Mouse (Mus musculus) limb, embryonic 15.5 days (tissue): ENCODE measurements at regions not wholly inside any gene's neighbourhood (a gene's known extent, or its start where the extent isn't known, plus 50 kb on each side); places are given as distances from the start of the nearest gene placed in this dataset.

Source experiments
- ATAC-seq: fragments of 200-750 bp; cut with Nextera tagmentation; 2 replicates; pipeline ENCODE4 v1.8.0; 2017; ENCODE audit warnings: low read depth, moderate TSS enrichment; ENCODE audit not compliant: insufficient number of reproducible peaks, low FRiP score, low TSS enrichment
- H3K27ac ChIP-seq: fragments of 300-500 bp; sonication (generic); 2 replicates; pipeline ENCODE4 v1.5.1; 2015; ENCODE audit warnings: moderate library complexity, mild to moderate bottlenecking, inconsistent platforms
- H3K27me3 ChIP-seq: fragments of 300-500 bp; sonication (generic); 2 replicates; pipeline ENCODE4 v1.6.1; 2015; ENCODE audit warnings: inconsistent platforms
- H3K36me3 ChIP-seq: fragments of 300-500 bp; sonication (generic); 2 replicates; pipeline ENCODE4 v1.6.1; 2015; ENCODE audit warnings: inconsistent platforms
- H3K4me1 ChIP-seq: fragments of 300-500 bp; sonication (generic); 2 replicates; pipeline ENCODE4 v1.6.1; 2015; ENCODE audit warnings: inconsistent platforms
- H3K4me2 ChIP-seq: fragments of 300-500 bp; sonication (generic); 2 replicates; pipeline ENCODE4 v1.6.1; 2015; ENCODE audit warnings: mild to moderate bottlenecking, inconsistent platforms
- H3K4me3 ChIP-seq: fragments of 300-500 bp; sonication (generic); 2 replicates; pipeline ENCODE4 v1.5.1; 2015; ENCODE audit warnings: mild to moderate bottlenecking, inconsistent platforms
- H3K9ac ChIP-seq: fragments of 300-500 bp; sonication (generic); 2 replicates; pipeline ENCODE4 v1.6.1; 2015; ENCODE audit warnings: inconsistent platforms
- H3K9me3 ChIP-seq: fragments of 300-500 bp; sonication (generic); 2 replicates; pipeline ENCODE4 v1.6.1; 2016; ENCODE audit warnings: inconsistent platforms
- WGBS: fragments of 180-500 bp; shearing (Covaris S2); methylation state at CpG from one replicate; pipeline ENCODE4 v1.1.7; 2015; 5-methylcytosine and 5-hydroxymethylcytosine counted together

DNA sequence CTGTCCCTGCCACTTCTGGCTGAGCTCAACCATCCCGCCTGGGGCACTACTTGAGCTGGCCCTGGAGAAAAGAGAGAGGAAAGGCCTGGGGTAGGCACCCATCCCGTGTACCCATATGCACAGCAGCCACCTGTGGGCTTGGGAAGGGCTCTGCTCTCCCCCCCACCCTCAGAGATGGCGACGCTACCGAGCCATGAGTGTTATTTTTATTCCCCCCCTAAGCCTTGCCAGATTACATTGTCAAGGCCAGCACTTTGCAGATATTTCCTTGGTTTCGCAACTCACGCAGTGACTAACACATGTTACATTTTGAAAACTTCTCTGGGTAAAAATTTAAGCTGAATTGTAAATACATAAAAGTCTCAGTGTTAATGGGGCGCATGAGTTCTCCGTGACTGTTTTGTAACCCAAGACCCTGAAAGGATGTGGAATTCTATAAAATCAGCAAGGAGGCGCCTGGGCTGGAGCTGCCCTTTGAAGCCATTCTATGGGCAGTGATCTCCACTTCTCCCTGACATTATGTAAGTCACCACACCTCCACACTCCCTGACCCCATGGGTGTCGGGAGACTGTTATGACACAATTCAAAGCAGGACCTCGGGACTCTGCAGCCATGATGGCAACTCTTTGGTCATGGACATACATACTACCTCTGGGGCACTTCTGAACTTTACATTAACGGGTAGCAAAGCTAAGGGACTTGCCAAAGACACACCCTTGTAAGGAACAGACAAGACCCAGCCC is 75.4 kb upstream of the Dio3 start:
- no peak overlapping the region for H3K4me3 ChIP-seq
- H3K36me3 ChIP-seq = no peaks in the 10 kb centered on the region
- no peaks in the 10 kb centered on the region for H3K9me3 ChIP-seq
- 29% methylated on average over 13 of the region's 13 CpGs for WGBS
- ATAC-seq = no peak
- H3K27me3 ChIP-seq = peaks cover 42% of the 10 kb centered on the region; the same call in 1 of the 2 replicates
- peaks cover 23% of the 10 kb centered on the region for H3K4me1 ChIP-seq
- no peak overlapping the region for H3K9ac ChIP-seq
- H3K27ac ChIP-seq = no peak overlapping the region
- no peak overlapping the region for H3K4me2 ChIP-seq

DNA sequence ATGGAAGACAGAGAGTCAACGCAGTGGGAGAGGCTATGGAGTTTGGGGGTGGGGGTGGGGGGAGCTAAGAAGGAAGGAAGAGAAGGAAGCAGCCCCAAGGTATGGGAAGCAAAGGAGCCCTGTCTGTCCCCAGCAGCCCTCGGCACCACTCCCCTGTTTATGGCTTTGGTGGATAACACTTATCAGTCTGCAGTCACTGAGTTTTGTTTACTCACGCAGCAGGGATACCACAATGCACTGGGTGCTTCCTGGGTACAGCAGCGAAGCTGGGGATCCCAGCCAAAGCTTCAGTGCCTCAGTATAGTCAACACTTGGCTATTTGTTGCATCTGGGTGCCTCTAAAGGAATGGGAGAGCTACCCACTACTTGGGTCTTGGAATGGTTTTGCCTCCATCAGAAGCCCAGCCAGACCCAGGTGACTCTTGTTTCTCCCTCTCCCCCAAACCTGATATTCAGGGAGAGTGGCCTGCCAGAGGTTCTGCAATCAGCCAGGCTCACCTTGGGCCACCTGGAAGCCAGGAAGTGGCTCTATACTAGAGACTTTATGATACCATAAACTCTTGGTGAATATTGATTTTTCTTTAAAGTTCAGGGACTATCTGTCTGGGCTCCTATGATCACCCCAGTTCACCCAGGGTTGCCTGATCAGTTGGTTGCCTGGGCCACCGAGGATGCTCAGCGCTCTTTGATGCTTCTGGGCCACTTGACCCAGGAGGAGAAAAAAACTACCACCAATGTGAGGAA is 74.5 kb upstream of the Dio3 start:
- Histone ChIP-seq H3K36me3 (no peaks in the 10 kb centered on the region), H3K4me1 (peaks cover 23% of the 10 kb centered on the region), H3K9ac (no peak overlapping the region), H3K4me3 (no peak overlapping the region), H3K9me3 (no peaks in the 10 kb centered on the region), H3K27ac (no peak overlapping the region), H3K27me3 (peaks cover 46% of the 10 kb centered on the region; the same call in 1 of the 2 replicates), H3K4me2 (no peak overlapping the region)
- ATAC-seq = no peak
- 49% methylated on average over 6 of the region's 6 CpGs for WGBS

DNA sequence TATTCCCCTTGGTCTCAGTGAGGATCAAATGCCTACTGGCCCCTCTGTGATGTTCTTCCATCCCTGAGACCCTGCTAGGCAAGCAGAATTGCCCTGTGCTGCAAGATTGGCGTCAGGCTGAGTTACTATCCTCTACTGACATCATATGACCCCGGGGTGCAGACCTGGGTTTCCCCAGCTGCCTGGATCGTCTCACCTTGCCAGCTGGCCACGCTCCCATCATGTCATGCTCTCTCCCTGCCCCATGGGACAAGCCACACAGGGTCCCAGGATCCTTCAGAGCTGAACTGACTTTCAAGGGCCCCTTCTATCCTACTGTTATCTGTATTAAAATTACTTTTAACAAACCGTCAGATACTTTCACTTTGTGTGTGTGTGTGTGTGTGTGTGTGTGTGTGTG is 72.6 kb upstream of the Dio3 start:
- ATAC-seq = no peak
- WGBS = 38% methylated on average over 5 of the region's 5 CpGs
- peaks cover 23% of the 10 kb centered on the region for H3K4me1 ChIP-seq
- no peaks in the 10 kb centered on the region for H3K36me3 ChIP-seq
- H3K27me3 ChIP-seq = peaks cover 40% of the 10 kb centered on the region; the same call in 1 of the 2 replicates
- H3K9me3 ChIP-seq = no peaks in the 10 kb centered on the region
- no peak overlapping the region for H3K4me3 ChIP-seq
- no peak overlapping the region for H3K9ac ChIP-seq
- no peak overlapping the region for H3K27ac ChIP-seq
- H3K4me2 ChIP-seq = no peak overlapping the region

DNA sequence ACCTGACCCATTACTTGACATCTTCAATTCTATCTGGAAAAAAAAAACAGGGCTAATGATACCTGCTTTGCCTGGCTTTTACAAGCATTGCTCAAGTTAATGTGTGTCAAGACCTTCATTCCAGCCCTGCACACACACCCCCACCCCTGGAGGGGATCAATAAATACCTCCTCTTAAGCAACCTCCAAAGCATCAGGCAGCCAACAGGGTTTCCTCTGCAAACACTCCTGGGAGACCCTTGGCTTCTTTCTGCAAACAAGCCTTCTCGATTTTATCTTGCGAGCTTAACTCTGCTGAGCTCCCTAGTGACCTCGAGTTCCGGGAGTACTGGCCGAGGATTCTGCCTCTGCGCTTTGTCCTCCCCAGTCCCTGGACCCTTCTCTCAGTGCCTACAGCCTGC is 72.1 kb upstream of the Dio3 start:
- Histone ChIP-seq H3K9ac (no peak overlapping the region), H3K4me1 (peaks cover 23% of the 10 kb centered on the region), H3K27me3 (peaks cover 35% of the 10 kb centered on the region; the same call in 1 of the 2 replicates), H3K27ac (no peak overlapping the region), H3K36me3 (no peaks in the 10 kb centered on the region), H3K9me3 (no peaks in the 10 kb centered on the region), H3K4me3 (no peak overlapping the region), H3K4me2 (no peak overlapping the region)
- no peak for ATAC-seq
- WGBS = 14% methylated on average over 6 of the region's 6 CpGs

DNA sequence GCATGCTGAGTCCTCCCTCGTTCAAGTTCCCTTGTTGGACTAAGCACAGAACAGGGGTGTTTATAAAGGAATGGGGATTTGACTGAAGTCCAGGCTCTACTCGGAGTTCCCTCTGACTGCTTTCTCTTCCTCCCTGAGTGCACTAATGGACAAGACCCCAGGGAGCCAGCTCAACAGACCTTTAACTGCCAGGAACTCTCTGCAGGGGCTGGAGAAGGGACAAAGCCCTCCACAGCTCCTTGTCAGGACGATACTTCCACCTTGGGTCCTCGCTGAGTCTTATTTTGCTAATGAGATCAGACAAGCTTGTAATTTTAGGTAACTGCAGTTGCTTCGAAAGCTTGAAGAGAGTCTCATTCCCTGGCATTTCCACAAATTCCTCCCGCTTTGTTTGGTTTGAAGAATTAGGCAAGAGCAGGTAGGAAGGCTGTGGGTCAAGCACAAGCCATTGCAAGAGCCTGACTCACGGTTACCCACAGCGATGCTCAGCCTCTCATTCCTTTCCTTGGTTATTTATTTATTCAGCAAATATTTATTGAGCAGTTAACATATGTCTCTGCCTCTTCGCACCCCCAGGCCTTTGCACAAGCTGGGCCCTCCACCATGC is 71.5 kb upstream of the Dio3 start:
- ATAC-seq = no peak
- 41% methylated on average over 9 of the region's 9 CpGs for WGBS
- Histone ChIP-seq H3K9me3 (no peaks in the 10 kb centered on the region), H3K4me1 (peaks cover 23% of the 10 kb centered on the region), H3K27me3 (peaks cover 33% of the 10 kb centered on the region; the same call in 1 of the 2 replicates), H3K4me3 (no peak overlapping the region), H3K9ac (no peak overlapping the region), H3K27ac (no peak overlapping the region), H3K4me2 (no peak overlapping the region), H3K36me3 (no peaks in the 10 kb centered on the region)

DNA sequence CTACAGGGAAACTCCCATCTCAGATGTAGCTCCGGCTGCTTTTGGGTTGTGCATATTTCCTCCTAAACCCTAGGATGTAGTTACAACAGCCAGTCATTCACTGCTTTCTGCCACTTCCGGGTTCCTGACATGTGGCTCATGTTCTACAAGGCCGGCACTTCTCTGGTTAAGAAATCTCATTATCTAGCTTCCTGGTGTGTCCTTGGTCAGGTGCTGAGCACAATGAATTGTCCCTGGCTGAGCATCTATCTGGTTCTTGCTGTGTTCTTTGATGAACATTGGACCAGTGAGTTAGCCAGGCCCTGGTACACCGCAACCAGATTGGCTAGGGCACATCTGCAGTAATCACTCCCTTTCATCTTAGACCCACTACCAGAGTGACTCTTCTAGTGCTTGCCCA is 66.2 kb upstream of the Dio3 start:
- no peak overlapping the region for H3K9ac ChIP-seq
- H3K36me3 ChIP-seq = no peaks in the 10 kb centered on the region
- H3K27ac ChIP-seq = no peak overlapping the region
- H3K4me1 ChIP-seq = peaks cover 10% of the 10 kb centered on the region
- 73% methylated on average over 4 of the region's 4 CpGs for WGBS
- peaks cover 23% of the 10 kb centered on the region; the same call in 1 of the 2 replicates for H3K27me3 ChIP-seq
- ATAC-seq = no peak
- H3K9me3 ChIP-seq = no peaks in the 10 kb centered on the region
- no peak overlapping the region for H3K4me2 ChIP-seq
- no peak overlapping the region for H3K4me3 ChIP-seq

DNA sequence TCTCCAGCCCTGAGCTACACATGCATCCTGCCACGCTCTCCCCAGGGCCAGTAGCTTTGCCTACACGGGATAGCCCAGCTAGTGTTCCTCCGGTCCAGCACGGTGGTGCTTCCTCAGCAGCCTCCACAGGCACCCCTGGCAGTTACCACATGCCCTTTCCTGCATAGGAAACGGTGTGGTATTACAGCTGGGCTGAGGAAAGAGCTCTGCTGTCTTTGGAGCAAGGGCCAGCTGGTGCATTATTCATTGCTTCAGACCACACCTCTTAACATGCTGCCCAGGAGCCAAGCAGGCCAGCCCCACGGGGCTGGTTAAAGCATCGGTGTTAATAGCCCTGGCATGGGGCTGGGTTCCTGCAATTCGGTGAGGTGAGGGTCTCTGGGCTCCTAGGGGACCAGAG is 64.0 kb upstream of the Dio3 start:
- 24% methylated on average over 8 of the region's 8 CpGs for WGBS

DNA sequence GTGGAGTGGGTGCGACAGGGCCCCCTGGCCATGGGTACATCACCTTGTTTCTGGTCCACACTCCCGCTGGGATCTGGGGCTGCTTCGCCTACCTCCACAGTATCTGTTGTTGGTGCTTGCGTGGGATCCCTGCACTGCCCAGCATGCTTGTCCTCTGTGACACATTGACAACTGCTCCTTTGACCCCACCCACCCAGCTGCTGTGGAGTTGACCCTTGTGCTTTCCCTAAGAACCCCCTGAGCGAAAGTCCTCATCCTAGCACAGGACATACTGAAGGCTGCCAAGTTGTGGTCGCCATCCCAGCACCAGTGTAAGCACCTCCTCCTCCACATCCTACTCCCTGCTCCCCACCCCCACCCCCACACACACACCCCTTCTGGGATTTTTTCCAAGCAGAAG is 63.6 kb upstream of the Dio3 start:
- Histone ChIP-seq H3K27ac (no peak overlapping the region), H3K4me3 (no peak overlapping the region), H3K9ac (no peak overlapping the region), H3K36me3 (no peaks in the 10 kb centered on the region), H3K27me3 (peaks cover 13% of the 10 kb centered on the region; the same call in 1 of the 2 replicates), H3K9me3 (no peaks in the 10 kb centered on the region), H3K4me2 (no peak overlapping the region), H3K4me1 (peaks cover 10% of the 10 kb centered on the region)
- 0 out of 2 replicates have a peak, but pooled peaks have one; percentile 55 for ATAC-seq
- 56% methylated on average over 6 of the region's 6 CpGs for WGBS

More for the DNA sequence above, 64.0 kb upstream of the Dio3 start:
- H3K4me2 ChIP-seq = no peak overlapping the region
- H3K9me3 ChIP-seq = no peaks in the 10 kb centered on the region
- no peak for ATAC-seq
- H3K4me1 ChIP-seq = peaks cover 10% of the 10 kb centered on the region
- peaks cover 13% of the 10 kb centered on the region; the same call in 1 of the 2 replicates for H3K27me3 ChIP-seq
- no peak overlapping the region for H3K4me3 ChIP-seq
- H3K36me3 ChIP-seq = no peaks in the 10 kb centered on the region
- no peak overlapping the region for H3K9ac ChIP-seq
- H3K27ac ChIP-seq = no peak overlapping the region

DNA sequence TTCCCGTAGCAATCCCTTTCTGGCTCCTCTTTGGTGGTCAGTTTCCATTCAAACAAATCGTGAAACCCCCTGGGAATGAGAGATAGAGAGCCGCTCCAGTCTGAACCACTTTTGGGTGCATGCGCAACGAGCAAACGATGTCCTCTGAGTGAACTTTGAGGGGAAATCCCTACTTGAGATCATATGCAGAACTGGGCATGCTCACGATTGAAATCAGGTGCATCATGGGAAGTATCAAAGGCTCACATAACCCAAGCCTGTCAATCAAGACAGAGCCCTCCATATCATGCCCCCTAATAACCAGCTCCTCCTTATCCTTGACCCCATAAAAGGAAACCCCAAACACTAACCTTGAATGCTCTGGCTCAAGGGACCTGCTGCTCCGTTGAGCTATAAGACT is 59.1 kb upstream of the Dio3 start:
- no peaks in the 10 kb centered on the region for H3K9me3 ChIP-seq
- 86% methylated on average over 8 of the region's 8 CpGs for WGBS
- H3K4me2 ChIP-seq = no peak overlapping the region
- ATAC-seq = no peak
- peaks cover 6% of the 10 kb centered on the region for H3K4me1 ChIP-seq
- peaks cover 4% of the 10 kb centered on the region for H3K27me3 ChIP-seq
- no peak overlapping the region for H3K27ac ChIP-seq
- no peak overlapping the region for H3K9ac ChIP-seq
- H3K4me3 ChIP-seq = no peak overlapping the region
- no peaks in the 10 kb centered on the region for H3K36me3 ChIP-seq

DNA sequence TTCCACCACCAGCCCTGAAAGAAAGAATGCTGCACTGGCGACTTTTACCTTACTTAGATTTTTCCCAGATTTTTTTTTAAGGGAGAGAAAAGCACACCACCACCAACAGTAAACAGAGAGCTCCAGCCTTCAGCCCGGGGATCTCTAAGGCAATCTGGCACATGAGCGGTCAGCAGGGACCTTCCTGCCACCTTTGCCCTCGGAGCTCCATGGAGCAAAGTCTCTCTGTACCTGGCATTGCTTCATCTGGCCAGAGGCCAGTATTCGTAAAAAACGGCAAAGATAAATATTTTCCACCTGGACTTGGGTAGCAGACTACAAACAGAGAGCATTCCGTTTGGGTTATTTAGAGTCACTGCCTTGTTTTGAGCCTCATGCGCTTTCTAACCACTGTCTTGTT is 58.4 kb upstream of the Dio3 start:
- Histone ChIP-seq H3K27ac (no peak overlapping the region), H3K9me3 (no peaks in the 10 kb centered on the region), H3K4me3 (no peak overlapping the region), H3K9ac (no peak overlapping the region), H3K4me2 (no peak overlapping the region), H3K27me3 (peaks cover 4% of the 10 kb centered on the region), H3K36me3 (no peaks in the 10 kb centered on the region), H3K4me1 (no peaks in the 10 kb centered on the region)
- WGBS = 54% methylated on average over 8 of the region's 8 CpGs
- ATAC-seq = no peak

DNA sequence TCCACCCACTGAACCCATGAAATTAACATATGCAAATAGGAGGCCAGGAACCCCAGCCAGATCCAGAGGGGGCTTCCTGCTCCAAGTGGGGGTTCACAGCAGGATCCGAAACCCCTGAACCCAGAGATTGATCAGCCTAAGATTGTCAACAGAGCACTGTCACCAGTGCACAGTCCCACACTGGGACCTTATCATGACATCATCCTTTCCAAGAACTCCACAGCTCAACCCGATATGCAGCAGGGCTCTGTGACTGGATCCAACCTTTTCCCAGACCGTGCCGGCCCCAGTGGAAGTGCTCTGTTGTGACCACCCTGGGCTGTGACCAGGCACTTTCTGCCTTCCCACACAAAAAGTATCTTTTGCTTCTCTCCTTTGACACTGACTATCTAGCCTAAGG is 57.7 kb upstream of the Dio3 start:
- Histone ChIP-seq H3K4me2 (no peak overlapping the region), H3K4me1 (no peaks in the 10 kb centered on the region), H3K9ac (no peak overlapping the region), H3K9me3 (no peaks in the 10 kb centered on the region), H3K4me3 (no peak overlapping the region), H3K36me3 (no peaks in the 10 kb centered on the region), H3K27me3 (peaks cover 4% of the 10 kb centered on the region), H3K27ac (no peak overlapping the region)
- no peak for ATAC-seq
- WGBS = 58% methylated on average over 4 of the region's 4 CpGs

DNA sequence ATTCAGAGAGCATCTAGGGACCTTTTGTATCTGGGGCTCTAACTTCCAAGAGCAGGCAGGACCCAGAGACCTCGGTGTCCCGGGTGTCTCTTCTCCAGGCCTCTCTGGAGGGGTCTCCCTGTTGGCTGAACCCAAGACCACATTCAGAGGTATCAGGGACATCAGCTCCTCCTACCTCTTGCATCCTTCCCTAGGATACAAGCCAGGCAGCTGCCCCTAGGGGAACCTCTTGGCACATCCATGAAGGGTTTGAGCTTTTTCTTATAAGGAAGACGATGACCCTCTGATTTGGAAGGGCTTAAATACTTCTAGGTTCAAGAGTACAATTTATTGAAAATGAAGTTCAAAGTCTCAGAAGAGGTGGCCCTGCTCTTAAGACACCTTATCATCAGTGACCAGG is 57.2 kb upstream of the Dio3 start:
- no peak overlapping the region for H3K27ac ChIP-seq
- no peak overlapping the region for H3K4me2 ChIP-seq
- no peaks in the 10 kb centered on the region for H3K36me3 ChIP-seq
- no peak overlapping the region for H3K9ac ChIP-seq
- H3K4me3 ChIP-seq = no peak overlapping the region
- no peaks in the 10 kb centered on the region for H3K9me3 ChIP-seq
- no peaks in the 10 kb centered on the region for H3K4me1 ChIP-seq
- no peak for ATAC-seq
- H3K27me3 ChIP-seq = peaks cover 4% of the 10 kb centered on the region
- 59% methylated on average over 3 of the region's 3 CpGs for WGBS
